ENCODE assay signal across 23 mouse cellular contexts in genomic region chr10:70041562-70041961, GRCm38 (mm10).
"Had no signal": no experiment of that assay in that cellular context is flagged by ENCODE, and none has a peak within 500 bp of the region (broad histone marks: within the 10 kb centered on the region; RNA-seq: fewer than 3 reads in every experiment).

No protein-coding gene starts in this region.

- ATAC-seq: liver, postnatal 0 days; lung, postnatal 0 days; midbrain, embryonic 13.5 days; midbrain, embryonic 16.5 days had no signal

- H3K4me2 ChIP-seq: lung, embryonic 15.5 days; midbrain, embryonic 11.5 days; midbrain, embryonic 13.5 days; neural tube, embryonic 13.5 days; neural tube, embryonic 15.5 days; stomach, embryonic 15.5 days had no signal

- H3K4me1 ChIP-seq: lung, embryonic 15.5 days; megakaryocyte, embryonic 14.5 days; midbrain, embryonic 13.5 days; neural tube, embryonic 13.5 days; neural tube, embryonic 15.5 days; stomach, embryonic 15.5 days had no signal

- H3K4me3 ChIP-seq: lung, embryonic 15.5 days; megakaryocyte, embryonic 14.5 days; midbrain, embryonic 13.5 days; myocyte; neural tube, embryonic 13.5 days; neural tube, embryonic 15.5 days; stomach, embryonic 15.5 days had no signal

- H3K36me3 ChIP-seq: lung, embryonic 15.5 days; midbrain, embryonic 13.5 days; neural tube, embryonic 13.5 days; neural tube, embryonic 15.5 days; stomach, embryonic 15.5 days had no signal

- H3K27me3 ChIP-seq: lung, embryonic 15.5 days; megakaryocyte, embryonic 14.5 days; midbrain, embryonic 13.5 days; neural tube, embryonic 13.5 days; neural tube, embryonic 15.5 days; stomach, embryonic 15.5 days had no signal

- H3K9ac ChIP-seq: liver, postnatal 0 days; lung, embryonic 15.5 days; midbrain, embryonic 13.5 days; neural tube, embryonic 13.5 days; neural tube, embryonic 15.5 days; stomach, embryonic 15.5 days had no signal

- H3K27ac ChIP-seq: lung, embryonic 15.5 days; macrophage; midbrain, embryonic 13.5 days; neural tube, embryonic 13.5 days; neural tube, embryonic 15.5 days; stomach, embryonic 15.5 days; stomach, postnatal 0 days had no signal

- H3K9me3 ChIP-seq: lung, embryonic 15.5 days; midbrain, embryonic 13.5 days; neural tube, embryonic 13.5 days; neural tube, embryonic 15.5 days; stomach, embryonic 15.5 days had no signal

- DNase-seq: liver, postnatal 0 days; lung, adult 2 months; lung, postnatal 14 days; lung, postnatal 36 days; retina, postnatal 1 day; right cerebral cortex, adult 18-20 months; right cerebral cortex, postnatal 25 days; right cerebral cortex, postnatal 4 days; spleen, adult 18-20 months; thymus, adult 2 months; thymus, postnatal 25 days had no signal
